Mouse (Mus musculus) inflammation-experienced regulatory T-cells, adult 6 months (primary cell): Measurements from ENCODE around the gene Trpm5. TPM values are rescaled to one million over a fixed set of nuclear protein-coding genes. Genes with fewer than 3 reads are reported as not detected.

Experiments
- ATAC-seq: one replicate; pipeline ENCODE4 v1.8.0; 2017
- polyA plus RNA-seq, 3 experiments: library from polyadenylated mRNA; unstranded; fragments of 100-300 nt; shearing (Covaris generic); gene quantifications; one replicate each; pipeline ENCODE4 v1.2.1; 2017

Gene Trpm5
- polyA plus RNA-seq, 3 experiments from 2014 or later, result 0.68 TPM; not detected in 2

DNA sequence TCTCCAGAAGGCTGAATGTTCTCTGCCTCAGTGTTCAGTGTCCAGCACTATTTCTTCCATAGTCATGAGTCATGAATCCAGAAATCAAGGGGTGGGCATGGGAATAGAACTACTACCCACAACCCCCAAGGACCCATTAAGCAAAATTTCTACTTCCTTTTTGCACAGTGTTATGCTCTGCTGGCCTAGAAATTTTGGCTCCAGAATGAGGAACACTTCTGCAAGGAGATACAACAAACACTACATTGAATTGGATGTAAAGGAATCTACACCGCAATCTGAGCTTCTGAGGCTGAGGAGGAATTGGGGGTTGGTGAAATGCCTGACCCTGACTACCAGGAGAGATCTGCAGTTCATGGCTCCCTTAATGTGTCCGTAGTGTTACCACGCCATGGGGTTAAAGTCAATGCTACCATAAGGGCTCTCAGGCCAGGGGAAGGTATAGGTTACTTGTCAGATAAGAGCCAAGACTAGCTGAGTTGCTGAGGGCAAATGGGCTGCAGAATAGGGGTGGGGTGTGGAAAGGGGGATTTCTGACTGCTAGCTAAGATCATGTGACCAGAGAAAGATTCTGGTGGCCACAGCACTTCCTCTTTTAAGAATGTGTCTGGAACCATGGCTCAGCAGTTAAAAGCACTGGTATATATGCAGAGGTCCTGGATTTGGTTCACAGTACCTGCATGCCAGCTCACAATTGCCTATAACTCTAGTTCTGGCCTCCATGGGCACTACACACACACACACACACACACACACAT is 56.1 kb downstream of the Trpm5 start:
- peak; percentile 43 for ATAC-seq

DNA sequence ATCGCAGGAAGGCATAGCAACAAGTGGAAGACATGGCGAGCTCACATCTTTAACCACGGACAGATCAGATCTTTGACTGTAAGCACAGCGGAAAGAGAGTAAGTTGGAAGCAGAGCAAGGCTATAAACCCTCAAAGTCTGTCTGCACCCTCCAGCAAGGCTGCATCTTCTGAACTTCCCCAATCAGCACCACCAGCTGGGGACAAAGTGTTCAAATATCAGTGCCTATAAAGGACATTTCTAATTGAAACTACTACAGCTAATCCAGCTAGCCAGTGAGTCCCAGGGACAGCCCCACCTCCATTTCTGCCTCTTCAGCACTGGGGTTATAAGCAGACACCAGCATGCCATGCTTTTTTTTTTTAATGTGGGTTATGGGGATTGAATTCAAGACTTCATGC is 57.1 kb downstream of the Trpm5 start:
- no peak for ATAC-seq

DNA sequence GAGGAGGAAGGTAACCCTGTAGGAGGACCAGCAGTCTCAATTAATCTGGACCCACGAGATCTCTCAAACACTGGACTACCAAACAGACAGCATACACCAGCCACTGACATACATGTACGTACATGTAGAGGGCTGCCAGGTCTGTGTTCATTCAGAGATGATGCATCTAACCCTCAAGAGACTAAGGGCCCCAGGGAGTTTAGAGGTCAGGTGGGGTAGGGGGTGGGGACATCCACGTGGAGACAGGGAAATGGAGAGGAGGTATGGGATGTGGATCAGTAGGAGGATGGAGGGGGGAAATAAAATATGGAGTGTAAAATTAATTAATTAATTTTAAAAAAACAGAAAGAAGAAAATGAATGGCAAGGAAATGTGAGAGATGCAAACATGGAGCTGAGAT is 57.7 kb downstream of the Trpm5 start:
- ATAC-seq, result no peak

DNA sequence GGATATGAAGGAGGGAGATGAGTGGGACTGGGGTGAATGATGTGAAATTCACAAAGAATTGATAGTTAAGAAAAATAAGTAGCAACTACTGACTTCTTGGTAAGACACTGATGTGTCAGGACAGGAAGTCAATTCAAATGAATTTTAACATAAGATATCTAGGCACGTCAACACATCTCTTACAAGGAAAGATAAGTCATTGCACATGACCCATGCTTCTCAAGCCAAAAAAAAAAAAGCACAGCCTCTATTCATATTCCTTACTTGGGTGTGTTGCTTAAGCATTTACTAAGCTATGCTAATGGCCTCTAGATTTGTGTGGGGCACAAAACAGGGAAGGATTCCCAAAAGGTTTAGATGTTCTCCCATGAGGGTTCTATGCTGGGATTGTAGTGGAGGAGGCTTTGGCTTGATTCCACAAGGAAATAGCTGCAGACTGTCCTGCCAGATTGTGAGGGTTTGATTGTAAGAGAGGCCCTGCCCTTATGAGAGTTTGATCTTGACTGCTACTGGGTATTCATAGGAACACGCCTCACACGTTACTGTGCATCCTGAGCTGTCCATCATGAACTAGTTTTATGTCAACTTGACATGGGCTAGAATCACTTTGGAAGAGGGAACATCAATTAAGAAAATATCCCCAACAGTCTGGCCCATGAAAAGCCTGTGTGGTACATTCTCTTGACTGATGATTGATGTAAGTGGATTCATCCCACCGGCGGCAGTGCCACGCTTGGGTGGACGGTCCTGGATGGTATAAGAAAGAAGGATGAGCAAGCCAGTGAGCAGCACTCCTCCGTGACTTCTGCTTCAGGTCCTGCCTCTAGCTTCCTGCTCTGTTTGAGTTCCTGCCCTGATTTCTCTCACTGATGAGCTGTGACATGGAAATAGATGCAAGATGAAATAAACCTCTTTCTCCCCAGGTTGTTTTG is 59.7 kb downstream of the Trpm5 start:
- ATAC-seq, result no peak

DNA sequence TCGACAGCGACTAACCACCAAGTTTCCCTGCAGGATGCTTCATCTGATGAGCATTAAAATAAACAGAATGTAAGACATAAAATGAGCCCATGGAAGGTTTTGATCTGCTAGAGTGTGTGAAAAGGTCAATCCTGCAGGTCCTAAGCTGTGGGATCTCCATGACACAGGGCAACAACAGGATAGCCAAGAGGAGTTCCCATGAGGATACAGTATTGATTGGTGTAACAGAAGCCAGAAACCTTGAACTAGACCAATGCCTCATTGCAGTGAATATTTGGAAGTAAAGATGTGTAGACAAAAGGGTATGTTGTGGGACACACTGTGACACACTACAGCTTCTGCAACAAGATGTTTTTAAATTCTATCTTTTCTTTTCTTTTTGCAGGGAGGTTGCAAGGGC is 60.3 kb downstream of the Trpm5 start:
- no peak for ATAC-seq

DNA sequence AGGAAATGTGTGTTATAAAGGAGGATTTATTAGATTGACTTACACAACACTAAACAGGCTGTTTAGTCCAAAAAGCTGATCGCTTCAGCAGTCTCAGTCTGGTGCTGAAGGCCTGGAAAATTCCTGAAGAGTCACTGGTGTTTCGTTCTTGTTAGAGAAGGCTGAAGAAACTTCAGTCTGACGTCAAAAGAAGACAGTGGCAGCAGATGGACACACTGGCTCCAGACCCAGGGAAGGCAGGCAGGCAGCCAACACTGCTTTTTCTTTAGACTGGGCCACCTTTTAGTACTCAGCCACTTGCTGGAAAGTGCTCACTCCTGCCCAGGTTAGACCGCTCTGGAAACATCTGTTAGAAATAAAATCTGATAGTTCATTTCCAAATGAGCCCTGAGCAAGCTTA is 60.9 kb downstream of the Trpm5 start:
- no peak for ATAC-seq

DNA sequence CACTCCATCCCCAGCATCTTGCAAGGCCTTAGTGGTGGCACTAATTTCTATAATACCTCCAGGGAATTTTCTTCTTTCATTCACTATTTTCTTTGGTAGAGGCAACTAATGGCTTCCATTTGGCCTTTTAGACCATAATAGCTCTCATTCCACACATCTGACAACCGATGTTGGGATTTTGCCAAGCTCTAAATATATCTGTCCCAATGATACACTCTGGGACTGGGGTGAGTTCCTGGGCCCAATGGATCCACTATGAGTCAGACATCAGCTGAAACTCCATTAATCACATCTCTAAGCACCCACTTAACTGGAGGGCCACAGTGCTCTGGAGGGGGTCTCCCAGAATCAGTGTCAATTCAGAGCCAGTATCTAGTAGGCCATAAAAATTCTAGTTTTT is 62.6 kb downstream of the Trpm5 start:
- no peak for ATAC-seq

DNA sequence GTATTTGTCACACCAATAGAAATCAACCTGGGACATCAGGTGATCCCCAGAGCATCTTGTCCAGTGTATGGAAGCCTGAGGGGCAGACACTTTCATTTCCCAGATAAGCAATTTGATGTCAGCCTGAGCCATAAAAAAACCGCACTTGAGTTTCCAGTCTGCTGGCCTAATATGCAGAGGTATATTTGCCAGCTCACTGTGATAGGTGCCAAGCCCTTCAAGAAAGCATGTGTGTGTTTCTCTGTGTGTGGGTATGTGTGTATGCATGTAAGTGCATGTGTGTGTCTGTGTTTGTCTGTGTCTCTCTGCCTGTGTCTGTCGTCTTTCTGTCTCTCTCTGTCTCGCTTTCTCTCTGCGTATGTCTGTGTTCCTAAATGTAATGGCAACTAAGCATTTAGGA is 67.2 kb downstream of the Trpm5 start:
- no peak for ATAC-seq

DNA sequence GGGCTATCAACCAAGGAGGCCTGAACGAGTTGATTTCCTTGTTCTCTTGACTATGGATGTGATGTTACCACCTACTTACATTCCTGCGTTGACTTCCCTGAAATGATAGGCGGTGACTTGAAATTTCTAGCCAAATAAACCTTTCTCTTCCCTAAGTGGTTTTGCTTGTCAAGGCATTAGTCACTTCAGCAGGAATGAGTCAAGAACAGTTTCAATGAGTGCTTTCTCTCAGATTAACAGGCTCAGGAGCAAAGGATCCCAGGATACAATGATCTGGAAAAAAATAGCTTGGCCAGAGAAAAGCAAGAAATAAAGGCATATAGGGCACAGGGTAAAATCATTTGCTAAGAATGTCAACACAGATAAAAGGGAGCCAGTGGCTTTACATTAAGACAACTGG is 68.9 kb downstream of the Trpm5 start:
- no peak for ATAC-seq

DNA sequence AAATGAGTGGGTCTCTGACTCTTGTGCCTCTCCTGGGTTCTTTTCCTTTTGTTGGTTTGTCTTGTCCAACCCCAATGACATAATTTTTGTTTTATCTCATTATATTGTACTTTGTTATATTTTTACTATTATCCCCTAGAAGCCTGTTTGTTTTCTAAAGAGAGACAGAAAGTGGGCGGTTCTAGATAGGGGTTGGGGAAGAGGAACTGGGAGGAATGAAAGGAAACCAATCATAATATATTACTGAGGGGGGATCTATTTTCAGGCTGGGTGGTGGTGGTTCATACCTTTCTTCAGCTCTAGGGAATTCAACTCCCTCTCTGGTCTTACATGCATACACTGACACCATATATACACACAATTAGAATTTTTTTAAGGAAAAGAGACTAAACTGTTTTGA is 70.1 kb downstream of the Trpm5 start:
- ATAC-seq, result no peak

DNA sequence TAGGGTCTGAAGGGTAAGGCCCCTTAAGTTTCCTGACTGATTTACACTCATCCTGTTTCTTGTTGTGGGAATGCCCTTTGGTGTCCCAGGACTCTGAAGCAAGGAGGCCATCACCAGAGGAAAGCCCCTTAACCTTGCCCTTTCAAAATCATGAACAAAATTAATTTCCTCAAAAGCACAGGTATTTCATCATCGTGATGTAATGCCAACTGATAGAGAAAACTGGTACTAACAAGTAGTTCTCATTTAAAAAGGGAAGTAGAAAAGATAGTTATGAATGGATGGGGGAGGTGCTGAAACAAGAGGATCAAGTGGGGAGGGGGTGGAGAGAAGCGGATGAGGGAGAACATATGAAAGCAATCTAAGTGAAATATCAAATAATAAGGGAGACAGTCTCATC is 70.9 kb downstream of the Trpm5 start:
- ATAC-seq, result no peak

DNA sequence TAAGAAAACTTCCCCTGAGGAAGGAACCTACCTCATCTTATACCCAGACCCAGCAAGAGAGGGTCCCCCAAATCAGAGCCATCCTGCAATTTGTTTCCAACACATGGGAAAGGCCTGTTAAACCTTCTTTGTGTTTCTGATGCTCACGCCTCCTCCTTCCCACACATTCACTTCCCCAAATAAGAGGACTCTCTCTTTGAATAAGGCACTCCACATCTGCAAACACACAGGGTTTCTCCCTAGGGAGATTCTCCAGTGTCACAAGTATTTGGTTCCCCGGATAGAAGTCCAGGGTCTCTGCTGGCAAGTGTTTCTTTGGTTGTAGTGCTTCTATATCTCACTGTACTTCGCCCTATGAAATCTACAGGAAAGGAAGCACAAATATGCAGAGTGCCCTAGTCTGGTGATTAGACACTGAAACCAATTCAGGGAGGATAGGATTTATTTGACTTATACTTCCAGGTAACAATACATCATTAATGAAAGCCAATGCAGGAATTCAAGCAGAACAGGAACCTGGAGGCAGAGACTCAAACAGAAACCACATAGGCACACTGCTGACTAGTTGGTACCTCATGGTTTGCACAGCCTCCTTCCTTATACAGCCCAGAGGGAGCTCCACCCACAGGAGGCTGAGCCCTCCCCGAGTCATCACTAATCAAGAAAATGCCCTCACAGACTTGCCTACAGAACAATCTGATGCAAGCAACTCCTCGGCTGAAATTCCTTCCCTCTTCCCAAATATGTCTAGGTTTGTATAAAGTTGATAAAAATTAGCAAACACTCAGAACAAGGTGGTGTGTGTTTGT is 72.9 kb downstream of the Trpm5 start:
- ATAC-seq, result peak; percentile 67

DNA sequence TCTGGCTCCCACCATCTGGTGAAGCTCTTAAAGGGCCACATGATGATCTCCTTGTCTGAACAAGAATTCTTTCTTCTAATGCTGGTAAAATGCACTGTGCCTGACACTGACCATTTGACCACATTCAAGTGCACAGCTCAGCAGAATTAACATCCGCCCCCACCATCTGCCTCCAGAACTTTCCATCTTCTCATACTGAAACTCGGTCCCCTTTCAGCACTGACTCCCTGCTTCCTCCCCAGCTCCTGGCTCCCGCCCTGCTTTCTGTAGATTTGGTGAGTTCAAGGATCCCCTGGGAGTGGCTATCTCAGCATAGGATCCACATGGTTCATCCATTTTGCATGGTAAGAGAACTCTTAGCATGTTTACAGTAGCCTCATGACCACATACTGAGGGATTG is 73.7 kb downstream of the Trpm5 start:
- peak; percentile 26 for ATAC-seq

DNA sequence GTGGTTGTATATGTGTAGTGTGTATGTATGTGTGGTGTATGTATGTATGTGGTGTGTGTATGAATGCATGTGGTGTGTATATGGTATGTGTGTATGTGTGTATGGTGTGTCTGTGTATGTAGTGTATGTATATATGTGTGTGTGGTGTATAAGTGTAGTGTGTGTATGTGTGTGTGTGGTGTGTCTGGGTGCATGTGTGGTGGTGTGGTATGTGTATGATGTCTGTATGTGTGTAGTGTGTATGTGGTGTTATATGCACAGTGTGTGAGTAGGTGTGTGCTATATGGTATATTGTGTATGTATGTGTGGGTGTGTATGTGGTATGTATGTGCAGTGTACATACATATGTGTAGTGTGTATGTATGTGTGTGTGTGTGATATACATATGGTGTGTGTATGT is 74.4 kb downstream of the Trpm5 start:
- ATAC-seq, result no peak

Other genes starting within 250 kb of the Trpm5 start
- gene Th, start 163.5 kb downstream of the Trpm5 start, polyA plus RNA-seq, result not detected
- gene Ascl2, start 125.4 kb downstream of the Trpm5 start, polyA plus RNA-seq, result 1 to 10 TPM in 2 of 3 experiments, not detected in 1; 1.9 to 5.4 TPM
- 100 to 1,000 TPM; 280 to 663 (median 591) TPM for gene Tspan32, start 89.6 kb downstream of the Trpm5 start, polyA plus RNA-seq
- 100 to 1,000 TPM; 237 to 292 (median 262) TPM for gene Cd81, start 41.9 kb downstream of the Trpm5 start, polyA plus RNA-seq
- 10 to 100 TPM; 35.5 to 40.4 (median 37.4) TPM for gene Tssc4, start 25.4 kb downstream of the Trpm5 start, polyA plus RNA-seq
- under 1 TPM in 2 of 3 experiments, not detected in 1; 0.19 to 0.42 TPM for gene Kcnq1, start 11.7 kb upstream of the Trpm5 start, polyA plus RNA-seq